Mouse (Mus musculus) liver, embryonic 14.5 days (tissue): ENCODE results near the gene Slc8a3.

ENCODE experiments used
- CTCF ChIP-seq: IDR thresholded peaks from 2 replicates; pipeline ENCODE4 v1.5.1; 2016; ENCODE audit warnings: antibody characterized with exemption, low read depth, control low read depth
- EP300 ChIP-seq: IDR thresholded peaks from 2 replicates; pipeline ENCODE4 v1.6.1; 2016; ENCODE audit warnings: antibody characterized with exemption, low read depth

DNA sequence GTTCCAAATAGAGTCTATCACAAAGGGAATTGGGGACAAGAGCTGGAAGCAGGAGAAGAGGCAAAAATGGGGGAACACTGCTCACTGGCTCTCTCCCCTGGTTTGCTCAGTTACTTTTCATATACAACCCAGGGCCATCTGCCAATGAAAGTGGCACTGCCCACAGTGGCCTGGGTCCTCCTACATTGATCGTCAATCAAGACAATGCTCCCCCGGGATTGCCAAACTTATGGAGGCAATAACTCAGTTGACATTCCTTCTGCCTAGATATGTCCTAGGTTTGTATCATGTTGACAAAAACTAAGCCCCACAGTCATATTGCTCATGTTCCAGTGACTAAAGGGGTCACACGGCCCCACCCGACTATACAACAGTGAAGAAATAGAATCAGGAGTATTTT is 144.0 kb downstream of the Slc8a3 start:
- TF ChIP-seq CTCF (no peak), EP300 (no peak)
